Mouse (Mus musculus): Measurements from ENCODE around the gene Cdk20. TPM values are rescaled to one million over a fixed set of nuclear protein-coding genes. Genes with fewer than 3 reads are reported as not detected.

Gene Cdk20
- total RNA-seq, 2 experiments from 2014 or later, result 10.2 to 10.5 TPM

DNA sequence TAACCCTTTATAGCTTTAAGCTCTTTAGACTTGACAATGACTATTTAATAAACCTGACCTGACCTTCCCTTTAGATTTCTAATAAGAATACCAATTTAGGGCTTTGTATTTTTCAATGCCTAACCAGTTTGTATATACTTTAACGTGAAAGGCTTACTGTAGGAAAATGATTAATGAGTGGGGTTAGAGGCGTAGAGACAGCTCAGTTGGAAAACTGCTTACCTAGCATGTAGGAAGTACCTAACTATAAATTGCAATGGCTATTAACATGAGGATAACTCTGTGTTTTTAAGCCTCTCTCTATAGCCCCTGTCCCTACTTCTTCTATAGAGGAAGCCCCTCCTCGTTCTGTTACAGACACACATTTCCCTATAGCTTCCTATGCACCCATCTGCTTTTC lies 47.8 kb downstream of the Cdk20 start:
- DNase-seq (ENCODE audit: extremely low spot score in 1 of 2, low spot score in 1 of 2), result no peak

DNA sequence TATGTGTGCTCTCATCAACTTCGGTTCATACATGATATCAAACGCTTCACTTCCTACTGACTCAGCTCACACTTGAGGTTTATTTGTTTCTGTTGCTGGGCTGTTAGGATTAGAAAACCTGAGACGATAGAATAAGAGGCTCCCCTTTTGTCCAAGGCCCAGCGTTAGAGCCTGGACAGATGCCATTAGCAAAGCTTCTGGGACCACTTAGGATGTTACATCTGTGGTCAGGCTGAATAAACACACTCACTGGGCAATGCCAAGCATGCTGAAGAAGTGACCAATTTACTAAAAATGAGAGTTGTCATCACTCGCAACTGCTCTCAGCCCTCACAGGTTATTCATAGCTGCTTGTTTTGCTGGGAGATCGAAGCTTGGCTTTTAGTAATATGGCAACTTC lies 57.8 kb downstream of the Cdk20 start:
- DNase-seq (ENCODE audit: extremely low spot score in 1 of 2, low spot score in 1 of 2), result no peak

Other genes starting within 250 kb of the Cdk20 start
- gene Cdc14b, start 157.0 kb upstream of the Cdk20 start, total RNA-seq (2021), result 1 to 10 TPM; 6.9 to 7.2 TPM
- gene Aaed1, start 119.6 kb upstream of the Cdk20 start, total RNA-seq (2021), result 10 to 100 TPM; 13.1 to 14.4 TPM
- 100 to 1,000 TPM; 119 to 130 TPM for gene Ctsl, start 61.4 kb upstream of the Cdk20 start, total RNA-seq (2021)
- not detected for gene Fam240b, start 65.5 kb downstream of the Cdk20 start, total RNA-seq (2021)

Data from layer of hippocampus, postnatal 25 days (tissue).